Mouse (Mus musculus) limb, embryonic 15.5 days (tissue): ENCODE measurements at regions not wholly inside any gene's neighbourhood (a gene's known extent, or its start where the extent isn't known, plus 50 kb on each side); places are given as distances from the start of the nearest gene placed in this dataset.

Source experiments
- ATAC-seq: fragments of 200-750 bp; cut with Nextera tagmentation; 2 replicates; pipeline ENCODE4 v1.8.0; 2017; ENCODE audit warnings: low read depth, moderate TSS enrichment; ENCODE audit not compliant: insufficient number of reproducible peaks, low FRiP score, low TSS enrichment
- H3K27ac ChIP-seq: fragments of 300-500 bp; sonication (generic); 2 replicates; pipeline ENCODE4 v1.5.1; 2015; ENCODE audit warnings: moderate library complexity, mild to moderate bottlenecking, inconsistent platforms
- H3K27me3 ChIP-seq: fragments of 300-500 bp; sonication (generic); 2 replicates; pipeline ENCODE4 v1.6.1; 2015; ENCODE audit warnings: inconsistent platforms
- H3K36me3 ChIP-seq: fragments of 300-500 bp; sonication (generic); 2 replicates; pipeline ENCODE4 v1.6.1; 2015; ENCODE audit warnings: inconsistent platforms
- H3K4me1 ChIP-seq: fragments of 300-500 bp; sonication (generic); 2 replicates; pipeline ENCODE4 v1.6.1; 2015; ENCODE audit warnings: inconsistent platforms
- H3K4me2 ChIP-seq: fragments of 300-500 bp; sonication (generic); 2 replicates; pipeline ENCODE4 v1.6.1; 2015; ENCODE audit warnings: mild to moderate bottlenecking, inconsistent platforms
- H3K4me3 ChIP-seq: fragments of 300-500 bp; sonication (generic); 2 replicates; pipeline ENCODE4 v1.5.1; 2015; ENCODE audit warnings: mild to moderate bottlenecking, inconsistent platforms
- H3K9ac ChIP-seq: fragments of 300-500 bp; sonication (generic); 2 replicates; pipeline ENCODE4 v1.6.1; 2015; ENCODE audit warnings: inconsistent platforms
- H3K9me3 ChIP-seq: fragments of 300-500 bp; sonication (generic); 2 replicates; pipeline ENCODE4 v1.6.1; 2016; ENCODE audit warnings: inconsistent platforms
- WGBS: fragments of 180-500 bp; shearing (Covaris S2); methylation state at CpG from one replicate; pipeline ENCODE4 v1.1.7; 2015; 5-methylcytosine and 5-hydroxymethylcytosine counted together

- H3K9ac ChIP-seq = no peak overlapping the region
- 54% methylated on average over 10 of the region's 10 CpGs for WGBS
- no peaks in the 10 kb centered on the region for H3K9me3 ChIP-seq
- no peaks in the 10 kb centered on the region for H3K27me3 ChIP-seq
- peaks cover 18% of the 10 kb centered on the region for H3K4me1 ChIP-seq
- ATAC-seq = no peak
- H3K4me2 ChIP-seq = no peak overlapping the region
- H3K27ac ChIP-seq = peak overlapping the region; percentile 17; the same call in 1 of the 2 replicates
- H3K36me3 ChIP-seq = no peaks in the 10 kb centered on the region
- no peak overlapping the region for H3K4me3 ChIP-seq
Observed at GRCm38 (mm10) chr8:25389371-25389855, 565.2 kb upstream of the Adam5 start.

GRCm38 (mm10) chr8:25388811-25389210 is 564.6 kb upstream of the Adam5 start:
- H3K36me3 ChIP-seq = no peaks in the 10 kb centered on the region
- peaks cover 18% of the 10 kb centered on the region for H3K4me1 ChIP-seq
- H3K27me3 ChIP-seq = no peaks in the 10 kb centered on the region
- no peak overlapping the region for H3K4me3 ChIP-seq
- no peak for ATAC-seq
- no peak overlapping the region for H3K4me2 ChIP-seq
- H3K27ac ChIP-seq = no peak overlapping the region
- 74% methylated on average over 9 of the region's 9 CpGs for WGBS
- no peaks in the 10 kb centered on the region for H3K9me3 ChIP-seq
- H3K9ac ChIP-seq = no peak overlapping the region

- Histone ChIP-seq H3K4me2 (no peak overlapping the region), H3K4me1 (peaks cover 12% of the 10 kb centered on the region), H3K4me3 (no peak overlapping the region), H3K36me3 (no peaks in the 10 kb centered on the region), H3K9ac (no peak overlapping the region), H3K27ac (0 out of 2 replicates have a peak overlapping the region, but pooled peaks have one; percentile 3), H3K9me3 (no peaks in the 10 kb centered on the region), H3K27me3 (no peaks in the 10 kb centered on the region)
- WGBS = 62% methylated on average over 5 of the region's 5 CpGs
- ATAC-seq = no peak
Observed at GRCm38 (mm10) chr8:25385186-25385585, 561.0 kb upstream of the Adam5 start.

- Histone ChIP-seq H3K9me3 (no peaks in the 10 kb centered on the region), H3K4me3 (no peak overlapping the region), H3K9ac (no peak overlapping the region), H3K36me3 (no peaks in the 10 kb centered on the region), H3K4me1 (peaks cover 7% of the 10 kb centered on the region), H3K4me2 (no peak overlapping the region), H3K27ac (no peak overlapping the region), H3K27me3 (no peaks in the 10 kb centered on the region)
- ATAC-seq = no peak
- WGBS = 88% methylated on average over 2 of the region's 2 CpGs
Observed at GRCm38 (mm10) chr8:25384591-25384990, 560.4 kb upstream of the Adam5 start.

- H3K27me3 ChIP-seq = no peaks in the 10 kb centered on the region
- no peaks in the 10 kb centered on the region for H3K9me3 ChIP-seq
- H3K27ac ChIP-seq = no peak overlapping the region
- H3K9ac ChIP-seq = no peak overlapping the region
- H3K4me1 ChIP-seq = peaks cover 14% of the 10 kb centered on the region
- no peak for ATAC-seq
- 59% methylated on average over 8 of the region's 8 CpGs for WGBS
- H3K36me3 ChIP-seq = no peaks in the 10 kb centered on the region
- no peak overlapping the region for H3K4me3 ChIP-seq
- no peak overlapping the region for H3K4me2 ChIP-seq
Observed at GRCm38 (mm10) chr8:25373276-25373675, 549.1 kb upstream of the Adam5 start.

- no peaks in the 10 kb centered on the region for H3K36me3 ChIP-seq
- H3K27me3 ChIP-seq = no peaks in the 10 kb centered on the region
- H3K4me1 ChIP-seq = peaks cover 27% of the 10 kb centered on the region
- ATAC-seq = no peak
- H3K4me2 ChIP-seq = no peak overlapping the region
- no peak overlapping the region for H3K9ac ChIP-seq
- WGBS = 47% methylated on average over 11 of the region's 11 CpGs
- no peak overlapping the region for H3K27ac ChIP-seq
- H3K4me3 ChIP-seq = no peak overlapping the region
- no peaks in the 10 kb centered on the region for H3K9me3 ChIP-seq
Observed at GRCm38 (mm10) chr8:25370947-25371346, 546.8 kb upstream of the Adam5 start.

- H3K27ac ChIP-seq = peak overlapping the region; percentile 44; the same call in 1 of the 2 replicates
- H3K9me3 ChIP-seq = no peaks in the 10 kb centered on the region
- ATAC-seq = no peak
Observed at GRCm38 (mm10) chr8:25369331-25369730, 545.2 kb upstream of the Adam5 start.

GRCm38 (mm10) chr8:25368561-25369091 is 544.5 kb upstream of the Adam5 start:
- Histone ChIP-seq H3K4me3 (0 out of 2 replicates have a peak overlapping the region, but pooled peaks have one; percentile 0), H3K36me3 (no peaks in the 10 kb centered on the region), H3K27me3 (no peaks in the 10 kb centered on the region), H3K9ac (no peak overlapping the region), H3K4me2 (peak overlapping the region; percentile 25), H3K27ac (peak overlapping the region; percentile 88), H3K4me1 (peaks cover 27% of the 10 kb centered on the region), H3K9me3 (no peaks in the 10 kb centered on the region)
- WGBS = 7% methylated on average over 11 of the region's 11 CpGs
- ATAC-seq = peak; percentile 74

More at GRCm38 (mm10) chr8:25369331-25369730, 545.2 kb upstream of the Adam5 start:
- H3K36me3 ChIP-seq = no peaks in the 10 kb centered on the region
- 87% methylated on average over 2 of the region's 2 CpGs for WGBS
- H3K4me3 ChIP-seq = no peak overlapping the region
- no peak overlapping the region for H3K4me2 ChIP-seq
- H3K4me1 ChIP-seq = peaks cover 27% of the 10 kb centered on the region
- H3K27me3 ChIP-seq = no peaks in the 10 kb centered on the region
- no peak overlapping the region for H3K9ac ChIP-seq

GRCm38 (mm10) chr8:25367806-25368549 is 543.8 kb upstream of the Adam5 start:
- Histone ChIP-seq H3K4me1 (peaks cover 27% of the 10 kb centered on the region), H3K4me3 (no peak overlapping the region), H3K27ac (peak overlapping the region; percentile 88), H3K36me3 (no peaks in the 10 kb centered on the region), H3K9ac (no peak overlapping the region), H3K4me2 (peak overlapping the region; percentile 25), H3K27me3 (no peaks in the 10 kb centered on the region), H3K9me3 (no peaks in the 10 kb centered on the region)
- ATAC-seq = peak; percentile 56
- WGBS = 30% methylated on average over 15 of the region's 15 CpGs

GRCm38 (mm10) chr8:25366181-25366580 is 542.0 kb upstream of the Adam5 start:
- Histone ChIP-seq H3K9me3 (no peaks in the 10 kb centered on the region), H3K36me3 (no peaks in the 10 kb centered on the region), H3K4me3 (no peak overlapping the region), H3K4me1 (peaks cover 24% of the 10 kb centered on the region), H3K27ac (no peak overlapping the region), H3K9ac (no peak overlapping the region), H3K27me3 (no peaks in the 10 kb centered on the region), H3K4me2 (no peak overlapping the region)
- 47% methylated on average over 3 of the region's 3 CpGs for WGBS
- ATAC-seq = no peak

GRCm38 (mm10) chr8:25362656-25363055 is 538.5 kb upstream of the Adam5 start:
- H3K27ac ChIP-seq = no peak overlapping the region
- H3K4me2 ChIP-seq = no peak overlapping the region
- no peak overlapping the region for H3K4me3 ChIP-seq
- peaks cover 10% of the 10 kb centered on the region; the same call in 1 of the 2 replicates for H3K4me1 ChIP-seq
- no peak overlapping the region for H3K9ac ChIP-seq
- H3K36me3 ChIP-seq = no peaks in the 10 kb centered on the region
- H3K27me3 ChIP-seq = no peaks in the 10 kb centered on the region
- ATAC-seq = no peak
- 44% methylated on average over 9 of the region's 9 CpGs for WGBS
- no peaks in the 10 kb centered on the region for H3K9me3 ChIP-seq

- H3K36me3 ChIP-seq = no peaks in the 10 kb centered on the region
- H3K27ac ChIP-seq = no peak overlapping the region
- 63% methylated on average over 4 of the region's 4 CpGs for WGBS
- no peak overlapping the region for H3K4me2 ChIP-seq
- H3K9me3 ChIP-seq = no peaks in the 10 kb centered on the region
- no peak overlapping the region for H3K9ac ChIP-seq
- H3K27me3 ChIP-seq = no peaks in the 10 kb centered on the region
- no peak for ATAC-seq
- no peak overlapping the region for H3K4me3 ChIP-seq
- peaks cover 5% of the 10 kb centered on the region; the same call in 1 of the 2 replicates for H3K4me1 ChIP-seq
Observed at GRCm38 (mm10) chr8:25362146-25362545, 538.0 kb upstream of the Adam5 start.
